ENCODE assay signal across 9 mouse cellular contexts in the genomic region with DNA sequence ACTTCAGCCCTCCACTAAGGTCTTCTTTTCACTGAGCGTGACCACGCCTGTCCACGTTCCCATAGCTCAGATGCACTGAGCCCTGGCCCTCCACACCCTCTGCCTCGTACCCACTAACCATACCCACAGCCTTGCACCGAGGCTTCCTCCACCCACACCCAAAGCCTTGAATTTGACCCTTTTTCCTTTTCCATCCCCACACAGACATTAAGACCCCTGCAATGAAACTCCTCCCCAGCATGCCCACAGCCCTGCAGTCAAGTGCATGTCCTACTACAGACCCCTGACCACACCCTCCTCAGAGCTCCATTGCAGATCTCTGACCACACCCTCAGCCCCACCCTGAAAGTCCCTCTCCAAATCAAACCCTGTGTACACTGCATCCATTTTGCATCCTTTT. TPM values are rescaled to one million over a fixed set of nuclear protein-coding genes. Genes with fewer than 3 reads are reported as not detected.
DNase-seq lines count a peak whose midpoint lies in the region; ATAC-seq and TF ChIP-seq lines count a peak whose summit lies in the region.
"Had no signal": no experiment of that assay in that cellular context is flagged by ENCODE, and none has a peak within 500 bp of the region (broad histone marks: within the 10 kb centered on the region; RNA-seq: fewer than 3 reads in every experiment).

No protein-coding gene starts in this region.

- H3ac ChIP-seq in myocyte (ENCODE audit: control insufficient read depth, insufficient read length) = no peak overlapping the region

- no peak for ATAC-seq in heart, postnatal 0 days (ENCODE audit: insufficient read depth, low read depth)
- no peak for ATAC-seq in embryonic facial prominence, embryonic 13.5 days (ENCODE audit: insufficient number of reproducible peaks, insufficient read depth, low FRiP score, low TSS enrichment, low read depth)
- no peak for ATAC-seq in hindbrain, postnatal 0 days

- no peak overlapping the region for H3K4me3 ChIP-seq in heart, postnatal 0 days (ENCODE audit: low read depth, low read length)
- no peak overlapping the region for H3K4me3 ChIP-seq in embryonic facial prominence, embryonic 13.5 days
- H3K4me3 ChIP-seq in hindbrain, postnatal 0 days (ENCODE audit: low read length) = peak overlapping the region; percentile 35
- peak overlapping the region; percentile 20 for H3K4me3 ChIP-seq in myocyte

- no peaks in the 10 kb centered on the region for H3K79me2 ChIP-seq in myocyte (ENCODE audit: control insufficient read depth, insufficient read depth)

- no peak for TF ChIP-seq CTCF in heart, postnatal 0 days (IDR thresholded peaks at IDR 0.05; ENCODE audit: low read depth)
- TF ChIP-seq CTCF in hindbrain, postnatal 0 days (IDR thresholded peaks at IDR 0.05; ENCODE audit: low read depth) = no peak

- no peak for TF ChIP-seq POLR2A in myocyte (IDR thresholded peaks at IDR 0.05; ENCODE audit: insufficient read length, low read depth)

- H3K9me3 ChIP-seq in heart, postnatal 0 days (replicated peaks; ENCODE audit: control insufficient read depth, low read length) = no peaks in the 10 kb centered on the region
- H3K9me3 ChIP-seq in embryonic facial prominence, embryonic 13.5 days = no peaks in the 10 kb centered on the region
- H3K9me3 ChIP-seq in hindbrain, postnatal 0 days (ENCODE audit: low read length) = no peaks in the 10 kb centered on the region

- H3K27me3 ChIP-seq in heart, postnatal 0 days (ENCODE audit: control insufficient read depth, insufficient read depth, low read length) = no peaks in the 10 kb centered on the region
- peaks cover 45% of the 10 kb centered on the region for H3K27me3 ChIP-seq in embryonic facial prominence, embryonic 13.5 days
- H3K27me3 ChIP-seq in hindbrain, postnatal 0 days (ENCODE audit: insufficient read depth, low read length) = no peaks in the 10 kb centered on the region
- no peaks in the 10 kb centered on the region for H3K27me3 ChIP-seq in myocyte (ENCODE audit: control insufficient read depth, insufficient read depth, insufficient read length)

- no peak overlapping the region for H3K9ac ChIP-seq in heart, postnatal 0 days (replicated peaks; ENCODE audit: low read depth, low read length)
- no peak overlapping the region for H3K9ac ChIP-seq in embryonic facial prominence, embryonic 13.5 days
- peak overlapping the region; percentile 47; the same call in 1 of the 2 replicates for H3K9ac ChIP-seq in hindbrain, postnatal 0 days (replicated peaks; ENCODE audit: low read length)

- no peak for TF ChIP-seq EP300 in heart, postnatal 0 days (IDR thresholded peaks at IDR 0.05; ENCODE audit: low read depth)

- H3K4me2 ChIP-seq in heart, postnatal 0 days (ENCODE audit: low read depth, low read length) = peak overlapping the region; percentile 64; the same call in 1 of the 2 replicates
- H3K4me2 ChIP-seq in embryonic facial prominence, embryonic 13.5 days = 0 out of 2 replicates have a peak overlapping the region, but pooled peaks have one; percentile 67
- peak overlapping the region; percentile 67 for H3K4me2 ChIP-seq in hindbrain, postnatal 0 days (ENCODE audit: low read depth, low read length)
- H3K4me2 ChIP-seq in myocyte (ENCODE audit: low read depth) = peak overlapping the region; percentile 96

- no peak for DNase-seq in heart, postnatal 0 days (ENCODE audit: low spot score)
- no peak for DNase-seq in heart, postnatal 14 days
- DNase-seq in hindbrain, postnatal 0 days (ENCODE audit: low spot score) = no peak
- no peak for DNase-seq in frontal cortex, postnatal 14 days (ENCODE audit: low spot score in 2 of 2)
- no peak for DNase-seq in adrenal gland, postnatal 36 days
- DNase-seq in layer of hippocampus, postnatal 36 days = no peak

- WGBS in heart, postnatal 0 days = 88% methylated on average over 5 of the region's 5 CpGs
- 90% methylated on average over 5 of the region's 5 CpGs for WGBS in embryonic facial prominence, embryonic 13.5 days
- WGBS in hindbrain, postnatal 0 days = 60% methylated on average over 5 of the region's 5 CpGs

- intact Hi-C loops in heart, postnatal 14 days (cut with DNase I) = no loop called here

- peaks cover 10% of the 10 kb centered on the region; the same call in 1 of the 2 replicates for H3K36me3 ChIP-seq in heart, postnatal 0 days (replicated peaks; ENCODE audit: control insufficient read depth, insufficient read depth, low read length)
- peaks cover 25% of the 10 kb centered on the region for H3K36me3 ChIP-seq in embryonic facial prominence, embryonic 13.5 days
- H3K36me3 ChIP-seq in hindbrain, postnatal 0 days (ENCODE audit: insufficient read depth, low read length) = no peaks in the 10 kb centered on the region
- H3K36me3 ChIP-seq in myocyte (ENCODE audit: control insufficient read depth, insufficient read depth) = no peaks in the 10 kb centered on the region

- peaks cover 30% of the 10 kb centered on the region for H3K4me1 ChIP-seq in heart, postnatal 0 days (ENCODE audit: control insufficient read depth, insufficient read depth)
- peaks cover 43% of the 10 kb centered on the region for H3K4me1 ChIP-seq in embryonic facial prominence, embryonic 13.5 days
- peaks cover 44% of the 10 kb centered on the region for H3K4me1 ChIP-seq in hindbrain, postnatal 0 days (ENCODE audit: insufficient read depth, low read length)

- H3K27ac ChIP-seq in heart, postnatal 0 days (ENCODE audit: low read depth) = no peak overlapping the region
- no peak overlapping the region for H3K27ac ChIP-seq in embryonic facial prominence, embryonic 13.5 days
- H3K27ac ChIP-seq in hindbrain, postnatal 0 days = peak overlapping the region; percentile 81

TF ChIP-seq in myocyte, 11 proteins besides CTCF, POLR2A, EP300 and RAD21 (continues in another document):
- no peak for TF ChIP-seq CEBPB (IDR thresholded peaks at IDR 0.05; ENCODE audit: insufficient read depth, poor library complexity, severe bottlenecking)
- TF ChIP-seq MYOD1 (IDR thresholded peaks at IDR 0.05; ENCODE audit: control insufficient read depth in 1 of 3, insufficient read length in 2 of 3, low read depth in 2 of 3) = no peak
- no peak for TF ChIP-seq SRF (IDR thresholded peaks at IDR 0.05; ENCODE audit: control insufficient read depth, insufficient read length, low read depth)
- TF ChIP-seq MYOG (IDR thresholded peaks at IDR 0.05; ENCODE audit: control insufficient read depth in 1 of 3, insufficient read depth in 1 of 3, insufficient read length in 2 of 3, low read depth in 2 of 3) = no peak

RNA-seq across cellular contexts. Expression of a gene that starts 1.5 kb away (rescaled TPM):
- 12.9 and 19.8 TPM in 2 replicates for total RNA-seq in heart, postnatal 0 days (2014; rRNA removed; ENCODE audit: low replicate concordance)
- polyA plus RNA-seq in heart, postnatal 0 days (2015; fragmentation: Nextera tagmentation; extraction: Ambion mirVana) = 37.8 and 42.3 TPM in 2 replicates
- 10 to 100 TPM; 47.7 to 50.1 TPM for total RNA-seq in heart, postnatal 14 days (2021)
- polyA plus RNA-seq in embryonic facial prominence, embryonic 13.5 days (2015; fragmentation: Nextera tagmentation; extraction: Ambion mirVana) = 18.7 and 23.1 TPM in 2 replicates
- total RNA-seq in hindbrain, postnatal 0 days (2014; rRNA removed) = 106 and 108 TPM in 2 replicates
- polyA plus RNA-seq in hindbrain, postnatal 0 days (2015; fragmentation: Nextera tagmentation; extraction: Ambion mirVana) = 197 and 201 TPM in 2 replicates
- polyA plus RNA-seq in myocyte (2012; fragmentation: generic; extraction: Trizol) = 155 TPM
- total RNA-seq in adrenal gland, postnatal 36 days (2021) = 10 to 100 TPM; 23.6 to 36.2 TPM
- 10 to 100 TPM; 31.9 TPM for total RNA-seq in layer of hippocampus, postnatal 36 days (2021)

RNA-seq across cellular contexts. Expression of a gene that starts 26.9 kb away (rescaled TPM):
- 37.8 and 56.2 TPM in 2 replicates for total RNA-seq in heart, postnatal 0 days (2014; rRNA removed; ENCODE audit: low replicate concordance)
- 19.1 TPM in 2 replicates for polyA plus RNA-seq in heart, postnatal 0 days (2015; fragmentation: Nextera tagmentation; extraction: Ambion mirVana)
- total RNA-seq in heart, postnatal 14 days (2021) = 10 to 100 TPM; 14.9 to 16.3 TPM
- polyA plus RNA-seq in embryonic facial prominence, embryonic 13.5 days (2015; fragmentation: Nextera tagmentation; extraction: Ambion mirVana) = 52.2 and 53.3 TPM in 2 replicates
- total RNA-seq in hindbrain, postnatal 0 days (2014; rRNA removed) = 49.3 and 54.2 TPM in 2 replicates
- 31.3 and 34.7 TPM in 2 replicates for polyA plus RNA-seq in hindbrain, postnatal 0 days (2015; fragmentation: Nextera tagmentation; extraction: Ambion mirVana)
- 17.3 TPM for polyA plus RNA-seq in myocyte (2012; fragmentation: generic; extraction: Trizol)
- total RNA-seq in adrenal gland, postnatal 36 days (2021) = 10 to 100 TPM; 16.0 to 17.7 TPM
- total RNA-seq in layer of hippocampus, postnatal 36 days (2021) = 10 to 100 TPM; 32.8 to 37.6 TPM

RNA-seq across cellular contexts. Expression of a gene that starts 48.7 kb away (rescaled TPM):
- not detected in 2 replicates for total RNA-seq in heart, postnatal 0 days (2014; rRNA removed; ENCODE audit: low replicate concordance)
- polyA plus RNA-seq in heart, postnatal 0 days (2015; fragmentation: Nextera tagmentation; extraction: Ambion mirVana) = 0.18 and 0.25 TPM in 2 replicates
- total RNA-seq in heart, postnatal 14 days (2021) = 1 to 10 TPM in 1 of 2 experiments, under 1 TPM in 1; 0.53 to 1.0 TPM
- polyA plus RNA-seq in embryonic facial prominence, embryonic 13.5 days (2015; fragmentation: Nextera tagmentation; extraction: Ambion mirVana) = 0.87 and 1.1 TPM in 2 replicates
- 6.1 and 9.9 TPM in 2 replicates for total RNA-seq in hindbrain, postnatal 0 days (2014; rRNA removed)
- 6.3 and 7.4 TPM in 2 replicates for polyA plus RNA-seq in hindbrain, postnatal 0 days (2015; fragmentation: Nextera tagmentation; extraction: Ambion mirVana)
- 0.59 TPM for polyA plus RNA-seq in myocyte (2012; fragmentation: generic; extraction: Trizol)
- total RNA-seq in adrenal gland, postnatal 36 days (2021) = under 1 TPM; 0.23 to 0.66 TPM
- not detected for total RNA-seq in layer of hippocampus, postnatal 36 days (2021)
- total RNA-seq: left cerebral cortex, postnatal 10 days had no signal

RNA-seq across cellular contexts. Expression of a gene that starts 56.4 kb away (rescaled TPM):
- total RNA-seq in heart, postnatal 0 days (2014; rRNA removed; ENCODE audit: low replicate concordance) = 0.23 TPM in 1 of 2 replicates, not detected in the other
- polyA plus RNA-seq in heart, postnatal 0 days (2015; fragmentation: Nextera tagmentation; extraction: Ambion mirVana) = 0.36 and 0.56 TPM in 2 replicates
- total RNA-seq in heart, postnatal 14 days (2021) = under 1 TPM; 0.68 to 0.86 TPM
- polyA plus RNA-seq in embryonic facial prominence, embryonic 13.5 days (2015; fragmentation: Nextera tagmentation; extraction: Ambion mirVana) = 0.22 TPM in 1 of 2 replicates, not detected in the other
- 0.68 and 1.7 TPM in 2 replicates for total RNA-seq in hindbrain, postnatal 0 days (2014; rRNA removed)
- polyA plus RNA-seq in hindbrain, postnatal 0 days (2015; fragmentation: Nextera tagmentation; extraction: Ambion mirVana) = 0.50 and 0.66 TPM in 2 replicates
- polyA plus RNA-seq in myocyte (2012; fragmentation: generic; extraction: Trizol) = not detected
- total RNA-seq in adrenal gland, postnatal 36 days (2021) = 1 to 10 TPM; 2.4 to 2.8 TPM
- under 1 TPM; 0.27 to 0.81 TPM for total RNA-seq in layer of hippocampus, postnatal 36 days (2021)

RNA-seq across cellular contexts. Expression of a gene that starts 56.5 kb away (rescaled TPM):
- not detected in 2 replicates for total RNA-seq in heart, postnatal 0 days (2014; rRNA removed; ENCODE audit: low replicate concordance)
- not detected in 2 replicates for polyA plus RNA-seq in heart, postnatal 0 days (2015; fragmentation: Nextera tagmentation; extraction: Ambion mirVana)
- total RNA-seq in heart, postnatal 14 days (2021) = not detected
- not detected in 2 replicates for polyA plus RNA-seq in embryonic facial prominence, embryonic 13.5 days (2015; fragmentation: Nextera tagmentation; extraction: Ambion mirVana)
- 0.11 and 0.16 TPM in 2 replicates for total RNA-seq in hindbrain, postnatal 0 days (2014; rRNA removed)
- 0.09 and 0.15 TPM in 2 replicates for polyA plus RNA-seq in hindbrain, postnatal 0 days (2015; fragmentation: Nextera tagmentation; extraction: Ambion mirVana)
- not detected for polyA plus RNA-seq in myocyte (2012; fragmentation: generic; extraction: Trizol)
- total RNA-seq in adrenal gland, postnatal 36 days (2021) = not detected
- not detected for total RNA-seq in layer of hippocampus, postnatal 36 days (2021)
- total RNA-seq: left cerebral cortex, postnatal 10 days had no signal

Comparison
In these comparisons a context has a peak if more than half of its experiments do, and no peak if none do; other contexts are left out.
1. H3K4me3 ChIP-seq: peak in hindbrain, postnatal 0 days (single experiment) and myocyte (single experiment); none in heart, postnatal 0 days (single experiment) and embryonic facial prominence, embryonic 13.5 days (single experiment).
2. Peak in every context shown above with its lines, with median percentiles within 50 percentile points of each other: H3K4me2 ChIP-seq.